Mouse (Mus musculus) T-helper 17 cell (primary cell): ENCODE measurements around the gene Prkaa1.

Experiments used
- in situ Hi-C, 2 experiments: fragments of 300-600 bp; cut with MboI, MseI; formaldehyde crosslinking; loops; 1 replicate in 1 of 2; 2 replicates in 1 of 2; pipeline ENCODE4 v1.15.1; 2025; ENCODE audit warnings: high pct_unique_total_duplicates in 2 of 2

Prkaa1 gene

GRCm38 (mm10) chr15:5143361-5144020, at the start of gene Prkaa1:
Gene Prkaa1 (plus strand): TSS chr15:5143861.
- in situ Hi-C loops, result loop anchor here in 1 of 2 experiments (25.0 kb wide), 1 partner anchor 1444 kb away; no protein-coding TSS in a partner anchor

- in situ Hi-C loops, result no loop called here
Observed at GRCm38 (mm10) chr15:5095534-5096301, 47.9 kb upstream of the Prkaa1 start.

GRCm38 (mm10) chr15:5097376-5097775, 46.3 kb upstream of the Prkaa1 start:
- in situ Hi-C loops, result no loop called here

GRCm38 (mm10) chr15:5102312-5102711, 41.3 kb upstream of the Prkaa1 start:
- in situ Hi-C loops, result loop anchor here in 1 of 2 experiments (10.0 to 25.0 kb wide), 2 partner anchors 342 to 1065 kb away; partner anchors contain the start of gene Oxct1

GRCm38 (mm10) chr15:5105891-5106290, 37.8 kb upstream of the Prkaa1 start:
- in situ Hi-C loops, result loop anchor here in 1 of 2 experiments (10.0 to 25.0 kb wide), 2 partner anchors 339 to 1069 kb away; partner anchors contain the start of gene Oxct1

GRCm38 (mm10) chr15:5106293-5106692, 37.4 kb upstream of the Prkaa1 start:
- in situ Hi-C loops, result loop anchor here in 1 of 2 experiments (10.0 to 25.0 kb wide), 2 partner anchors 339 to 1069 kb away; partner anchors contain the start of gene Oxct1

GRCm38 (mm10) chr15:5107686-5108654, 35.7 kb upstream of the Prkaa1 start, which contains the start of gene Card6:
Gene Card6 (minus strand): TSS chr15:5108539.
- in situ Hi-C loops, result loop anchor here in 1 of 2 experiments (10.0 to 25.0 kb wide), 2 partner anchors 337 to 1071 kb away; partner anchors contain the start of gene Oxct1

- in situ Hi-C loops, result loop anchor here in 1 of 2 experiments (10.0 to 25.0 kb wide), 2 partner anchors 336 to 1071 kb away; partner anchors contain the start of gene Oxct1
Observed at GRCm38 (mm10) chr15:5108655-5109040, 35.0 kb upstream of the Prkaa1 start.

GRCm38 (mm10) chr15:5112651-5113050, 31.0 kb upstream of the Prkaa1 start:
- in situ Hi-C loops, result loop anchor here (10.0 to 25.0 kb wide), 2 partner anchors 1075 to 1118 kb away; partner anchors contain the start of genes AW549877 (in 1 of the 2) and Oxct1 (in 1 of the 2)

GRCm38 (mm10) chr15:5115173-5115572, 28.5 kb upstream of the Prkaa1 start:
- in situ Hi-C loops, result loop anchor here (5.0 to 25.0 kb wide), 3 partner anchors 67 to 1120 kb away; partner anchors contain the start of genes AW549877 (in 1 of the 2) and Oxct1 (in 1 of the 2)

GRCm38 (mm10) chr15:5116270-5117030, 27.2 kb upstream of the Prkaa1 start, which contains the start of gene Rpl37:
Gene Rpl37 (plus strand): TSS chr15:5116645.
- in situ Hi-C loops, result loop anchor here (5.0 to 25.0 kb wide), 3 partner anchors 66 to 1122 kb away; partner anchors contain the start of genes AW549877 (in 1 of the 2) and Oxct1 (in 1 of the 2)

- in situ Hi-C loops, result loop anchor here (5.0 to 25.0 kb wide), 3 partner anchors 65 to 1122 kb away; partner anchors contain the start of genes AW549877 (in 1 of the 2) and Oxct1 (in 1 of the 2)
Observed at GRCm38 (mm10) chr15:5117031-5117601, 26.5 kb upstream of the Prkaa1 start.

GRCm38 (mm10) chr15:5118626-5119025, 25.0 kb upstream of the Prkaa1 start:
- in situ Hi-C loops, result loop anchor here (5.0 to 25.0 kb wide), 3 partner anchors 64 to 1124 kb away; partner anchors contain the start of genes AW549877 (in 1 of the 2) and Oxct1 (in 1 of the 2)

GRCm38 (mm10) chr15:5119192-5119591, 24.5 kb upstream of the Prkaa1 start:
- in situ Hi-C loops, result loop anchor here (5.0 to 25.0 kb wide), 3 partner anchors 63 to 1124 kb away; partner anchors contain the start of genes AW549877 (in 1 of the 2) and Oxct1 (in 1 of the 2)

- in situ Hi-C loops, result loop anchor here (5.0 to 25.0 kb wide), 4 partner anchors 63 to 1485 kb away; partner anchors contain the start of genes AW549877 (in 1 of the 2) and Oxct1 (in 1 of the 2)
Observed at GRCm38 (mm10) chr15:5119707-5120106, 24.0 kb upstream of the Prkaa1 start.

- in situ Hi-C loops, result loop anchor here in 1 of 2 experiments (10.0 to 25.0 kb wide), 2 partner anchors 1084 to 1483 kb away; partner anchors contain the start of gene Oxct1
Observed at GRCm38 (mm10) chr15:5121535-5122313, 21.9 kb upstream of the Prkaa1 start.

GRCm38 (mm10) chr15:5126456-5126855, 17.2 kb upstream of the Prkaa1 start:
- in situ Hi-C loops, result loop anchor here (10.0 to 25.0 kb wide), 2 partner anchors 1461 to 1478 kb away; no protein-coding TSS in a partner anchor
